19 mouse cellular contexts compared by ENCODE assay signal in genomic region chr19:25366620-25367019, GRCm38 (mm10).
"Had no signal": no experiment of that assay in that cellular context is flagged by ENCODE, and none has a peak within 500 bp of the region (broad histone marks: within the 10 kb centered on the region; RNA-seq: fewer than 3 reads in every experiment).

No protein-coding gene starts in this region.

- H3K4me2 ChIP-seq: liver, embryonic 13.5 days; midbrain, embryonic 12.5 days; midbrain, embryonic 15.5 days; neural tube, embryonic 13.5 days; stomach, embryonic 15.5 days had no signal

- H3K4me1 ChIP-seq: midbrain, embryonic 15.5 days; stomach, embryonic 15.5 days had no signal

- DNase-seq: kidney, adult 18-20 months; kidney, postnatal 10 days; kidney, postnatal 36 days; layer of hippocampus, postnatal 36 days; liver, embryonic 13.5 days; lung, adult 2 months; lung, postnatal 14 days; lung, postnatal 4 days; right cerebral cortex, adult 18-20 months; right cerebral cortex, postnatal 14 days; right cerebral cortex, postnatal 4 days; spleen, adult 18-20 months; thymus, postnatal 25 days had no signal

- H3K36me3 ChIP-seq: liver, embryonic 13.5 days; midbrain, embryonic 12.5 days; midbrain, embryonic 15.5 days; neural tube, embryonic 13.5 days; stomach, embryonic 15.5 days had no signal

- H3K4me3 ChIP-seq: left cerebral cortex, adult 2 months; liver, embryonic 13.5 days; midbrain, embryonic 12.5 days; midbrain, embryonic 15.5 days; myocyte; neural tube, embryonic 13.5 days; stomach, embryonic 15.5 days had no signal

- H3K27ac ChIP-seq: left cerebral cortex, adult 2 months; liver, embryonic 13.5 days; midbrain, embryonic 12.5 days; midbrain, embryonic 15.5 days; neural tube, embryonic 13.5 days; stomach, embryonic 15.5 days had no signal

- H3K9ac ChIP-seq: liver, embryonic 13.5 days; midbrain, embryonic 12.5 days; midbrain, embryonic 15.5 days; neural tube, embryonic 13.5 days; stomach, embryonic 15.5 days had no signal

- H3K27me3 ChIP-seq: midbrain, embryonic 12.5 days; midbrain, embryonic 15.5 days; neural tube, embryonic 13.5 days; stomach, embryonic 15.5 days had no signal

- ATAC-seq: midbrain, embryonic 15.5 days had no signal

- H3K9me3 ChIP-seq: liver, embryonic 13.5 days; midbrain, embryonic 12.5 days; midbrain, embryonic 15.5 days; neural tube, embryonic 13.5 days; stomach, embryonic 15.5 days had no signal
